In the genomic region with DNA sequence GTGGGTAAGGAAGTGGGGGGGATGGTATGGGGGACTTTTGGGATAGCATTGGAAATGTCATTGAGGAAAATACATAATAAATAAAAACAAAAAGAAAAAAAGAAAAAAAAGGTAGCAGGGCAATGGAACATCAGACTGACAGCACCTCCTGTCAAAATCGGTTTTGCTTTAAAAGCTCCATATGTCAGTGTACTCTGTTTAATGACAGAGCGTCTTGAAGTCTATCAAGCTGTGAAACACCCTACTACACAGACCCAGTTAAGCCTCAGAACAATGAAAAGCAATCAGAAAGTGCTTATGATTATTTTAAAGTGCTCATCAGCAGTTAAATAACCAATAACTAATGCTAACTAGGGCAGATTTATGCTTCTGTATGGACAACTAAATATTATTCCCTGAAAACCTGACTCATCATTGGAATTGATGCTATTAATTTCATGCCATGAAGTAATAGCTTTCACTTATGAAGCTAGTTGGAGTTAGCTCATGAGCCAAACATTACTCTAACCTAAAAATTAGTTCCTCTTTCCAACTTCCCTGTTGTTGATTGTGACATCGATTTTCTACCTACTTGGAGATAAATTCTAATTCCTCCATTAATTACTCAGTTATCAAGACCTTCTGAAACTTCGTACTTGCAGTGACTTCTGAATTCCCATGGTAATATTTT, we compare ENCODE assay signal across 18 mouse cellular contexts.
"Had no signal": no experiment of that assay in that cellular context is flagged by ENCODE, and none has a peak within 500 bp of the region (broad histone marks: within the 10 kb centered on the region; RNA-seq: fewer than 3 reads in every experiment).

No protein-coding gene starts in this region.

- H3K9me3 ChIP-seq: liver, embryonic 13.5 days; megakaryocyte, embryonic 14.5 days; midbrain, embryonic 10.5 days; midbrain, embryonic 13.5 days; neural tube, embryonic 13.5 days; stomach, embryonic 15.5 days had no signal

- ATAC-seq: midbrain, embryonic 13.5 days; midbrain, embryonic 16.5 days had no signal

- H3K4me3 ChIP-seq: liver, embryonic 13.5 days; megakaryocyte, embryonic 14.5 days; midbrain, embryonic 10.5 days; midbrain, embryonic 13.5 days; myocyte; neural tube, embryonic 13.5 days; stomach, embryonic 15.5 days had no signal

- H3K36me3 ChIP-seq: liver, embryonic 13.5 days; midbrain, embryonic 10.5 days; midbrain, embryonic 13.5 days; neural tube, embryonic 13.5 days; stomach, embryonic 15.5 days had no signal

- H3K4me1 ChIP-seq: liver, embryonic 13.5 days; megakaryocyte, embryonic 14.5 days; midbrain, embryonic 10.5 days; midbrain, embryonic 13.5 days; neural tube, embryonic 13.5 days; stomach, embryonic 15.5 days had no signal

- H3K9ac ChIP-seq: liver, embryonic 13.5 days; midbrain, embryonic 13.5 days; neural tube, embryonic 13.5 days; stomach, embryonic 15.5 days had no signal

- H3K27ac ChIP-seq: liver, embryonic 13.5 days; midbrain, embryonic 10.5 days; midbrain, embryonic 13.5 days; neural tube, embryonic 13.5 days; stomach, embryonic 15.5 days had no signal

- H3K4me2 ChIP-seq: liver, embryonic 13.5 days; midbrain, embryonic 13.5 days; neural tube, embryonic 13.5 days; stomach, embryonic 15.5 days had no signal

- H3K27me3 ChIP-seq: liver, embryonic 13.5 days; megakaryocyte, embryonic 14.5 days; midbrain, embryonic 13.5 days; neural tube, embryonic 13.5 days; stomach, embryonic 15.5 days had no signal

- DNase-seq: kidney, adult 9 months; kidney, postnatal 14 days; kidney, postnatal 4 days; layer of hippocampus, adult 9-11 months; liver, embryonic 13.5 days; lung, adult 2 months; lung, postnatal 14 days; lung, postnatal 4 days; right cerebral cortex, postnatal 14 days; spleen, adult 18-20 months; thymus, postnatal 36 days had no signal
